Mouse (Mus musculus): Measurements from ENCODE around the gene Evi5.

Evi5 gene

DNA sequence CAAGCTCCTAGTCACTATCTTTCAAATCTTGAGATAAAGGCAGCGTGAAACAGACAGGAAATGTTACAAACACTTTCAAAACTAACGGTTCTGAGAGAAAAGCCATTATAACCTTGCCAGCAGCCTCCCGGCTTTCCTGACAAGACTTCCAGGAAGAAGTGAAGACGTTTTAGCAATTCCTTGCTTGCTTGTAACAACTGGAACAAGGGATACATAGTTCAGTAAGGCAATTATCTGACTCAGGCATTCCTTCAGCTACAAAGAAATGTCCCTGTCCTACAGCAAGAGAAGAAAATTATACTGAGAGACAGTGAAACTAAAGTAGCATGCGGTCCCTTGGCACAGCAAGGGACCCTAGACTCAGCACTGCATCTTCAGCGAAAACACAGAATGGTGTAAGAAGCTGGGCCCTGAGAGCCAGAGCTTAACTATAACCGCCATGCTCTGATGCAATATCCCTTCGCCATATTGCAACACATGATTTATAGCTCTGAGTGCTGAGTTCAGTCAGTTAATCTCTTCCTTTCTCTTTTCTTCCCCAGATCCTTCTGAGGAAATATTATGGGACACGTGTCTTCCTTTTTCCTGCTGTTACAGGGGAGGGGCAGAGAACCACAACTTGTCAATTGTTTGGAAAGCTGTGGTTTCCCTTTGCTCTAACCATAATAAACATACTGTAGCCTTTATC lies 125.5 kb downstream of the Evi5 start:
- no peak for DNase-seq (ENCODE audit: low read depth, low spot score)

DNA sequence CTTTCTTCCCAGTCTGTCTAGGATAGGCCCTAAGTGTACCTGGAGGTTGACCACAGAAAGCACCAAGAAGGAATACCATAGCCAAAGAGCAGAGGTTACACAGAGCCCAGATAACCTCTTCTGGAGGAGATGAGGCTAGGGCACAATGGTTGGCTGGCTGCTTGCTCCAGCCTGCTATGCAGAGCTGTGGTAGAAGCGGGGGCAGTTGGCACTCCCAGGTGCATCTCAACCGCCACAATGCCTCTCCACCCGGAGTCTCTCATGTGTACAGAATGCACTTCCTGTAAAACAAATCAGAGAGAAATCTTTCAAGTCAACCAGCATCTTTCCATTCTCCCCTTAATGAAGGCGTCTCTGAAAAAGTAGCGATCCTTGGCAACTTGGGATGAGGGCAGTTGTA lies 135.9 kb downstream of the Evi5 start:
- no peak for DNase-seq (ENCODE audit: low read depth, low spot score)

DNA sequence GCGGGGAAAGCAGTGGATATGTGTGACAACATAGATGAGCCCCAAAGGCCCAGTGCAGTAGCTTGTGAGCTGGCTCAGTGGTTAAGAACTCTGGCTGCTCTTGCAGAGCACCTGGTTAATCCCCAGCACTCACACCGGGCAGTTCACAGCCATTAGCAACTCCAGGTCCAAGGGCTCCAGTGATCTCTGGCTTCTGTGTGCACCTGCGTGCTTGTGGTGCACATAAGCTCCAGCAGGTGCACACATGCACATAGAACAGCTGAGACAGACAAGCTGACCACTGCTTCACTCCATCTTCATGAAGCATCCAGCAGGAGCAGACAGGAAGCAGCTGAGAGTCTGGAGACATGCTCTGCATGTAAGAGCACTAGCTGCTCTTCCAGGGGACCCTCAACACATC lies 136.6 kb downstream of the Evi5 start:
- DNase-seq (ENCODE audit: low read depth, low spot score) = no peak

DNA sequence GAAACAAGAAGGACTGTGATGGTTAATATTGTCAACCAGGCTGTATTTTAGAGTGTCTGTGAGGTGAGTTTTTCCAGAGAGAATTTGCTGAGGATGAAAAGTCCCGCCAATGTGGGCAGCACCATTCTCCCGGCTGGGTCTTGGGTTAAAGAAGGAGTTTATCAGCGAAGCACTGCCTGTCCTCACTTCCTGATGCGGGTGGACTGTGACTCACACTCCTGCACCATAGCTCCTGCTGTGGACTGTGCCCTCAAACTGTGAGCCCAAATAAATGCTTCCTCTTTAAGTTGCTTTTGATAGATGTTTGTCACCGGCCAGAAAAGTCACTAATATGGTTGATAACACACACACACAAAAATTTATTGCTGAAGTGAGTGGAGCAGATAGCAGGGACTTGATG lies 138.7 kb downstream of the Evi5 start:
- no peak for DNase-seq (ENCODE audit: low read depth, low spot score)

DNA sequence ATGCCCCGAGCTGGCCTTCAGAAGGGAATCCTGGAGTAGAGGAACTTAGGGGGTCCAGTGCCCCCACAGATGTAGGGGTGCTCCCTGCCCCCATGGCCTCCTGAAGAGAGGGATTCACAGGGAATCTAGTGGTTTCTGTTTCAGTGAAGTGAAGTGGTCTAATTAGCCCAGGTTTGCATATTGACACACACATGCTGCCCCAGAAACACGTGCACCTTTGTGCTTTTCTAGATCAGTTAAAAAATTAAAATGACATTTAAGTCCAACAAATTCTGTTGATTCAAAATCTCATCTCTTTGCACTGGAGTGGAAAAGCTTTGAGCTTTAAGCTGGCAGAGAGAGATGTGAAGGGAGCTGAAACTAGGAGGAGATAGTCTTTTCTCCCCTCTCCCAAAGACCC lies 143.1 kb downstream of the Evi5 start:
- no peak for DNase-seq (ENCODE audit: low read depth, low spot score)

DNA sequence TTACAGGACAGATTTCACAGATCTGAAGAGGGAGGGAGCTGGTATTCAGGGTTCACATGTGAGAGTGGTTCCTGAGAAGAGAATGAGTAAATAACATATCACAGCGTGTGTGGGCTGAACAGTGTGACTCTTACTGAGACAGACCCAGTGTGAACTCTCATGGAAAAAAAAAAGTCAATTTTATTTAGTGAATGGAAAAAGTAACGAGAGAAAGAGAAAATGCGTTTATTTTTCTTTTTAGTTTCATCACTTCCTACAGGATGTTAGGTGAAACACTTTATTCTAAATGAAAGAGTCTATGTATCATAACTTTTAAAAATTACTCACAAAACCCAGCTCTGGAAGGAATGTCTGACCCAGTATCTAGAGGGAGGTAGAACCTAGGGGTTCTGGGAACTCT lies 143.5 kb downstream of the Evi5 start:
- DNase-seq (ENCODE audit: low read depth, low spot score) = no peak

DNA sequence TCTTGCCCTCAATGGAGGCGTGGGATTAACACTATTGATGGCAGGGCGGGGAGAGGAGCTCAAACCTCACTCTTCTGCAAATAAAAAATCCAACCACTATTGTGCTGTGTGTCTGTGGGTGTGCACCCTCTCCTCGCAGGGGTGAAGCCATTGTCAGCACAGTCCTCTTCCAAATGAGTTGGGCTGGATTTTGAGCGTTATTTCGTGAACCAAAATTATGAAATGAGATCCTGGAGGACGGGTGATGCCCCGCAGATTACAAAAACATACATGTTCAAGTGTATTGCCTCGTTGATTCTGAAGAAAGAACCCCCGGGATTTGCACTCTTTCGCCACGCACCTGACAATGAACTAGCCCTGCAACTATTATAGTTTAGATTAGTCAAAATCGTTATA lies 147.9 kb downstream of the Evi5 start:
- no peak for DNase-seq (ENCODE audit: low read depth, low spot score)

DNA sequence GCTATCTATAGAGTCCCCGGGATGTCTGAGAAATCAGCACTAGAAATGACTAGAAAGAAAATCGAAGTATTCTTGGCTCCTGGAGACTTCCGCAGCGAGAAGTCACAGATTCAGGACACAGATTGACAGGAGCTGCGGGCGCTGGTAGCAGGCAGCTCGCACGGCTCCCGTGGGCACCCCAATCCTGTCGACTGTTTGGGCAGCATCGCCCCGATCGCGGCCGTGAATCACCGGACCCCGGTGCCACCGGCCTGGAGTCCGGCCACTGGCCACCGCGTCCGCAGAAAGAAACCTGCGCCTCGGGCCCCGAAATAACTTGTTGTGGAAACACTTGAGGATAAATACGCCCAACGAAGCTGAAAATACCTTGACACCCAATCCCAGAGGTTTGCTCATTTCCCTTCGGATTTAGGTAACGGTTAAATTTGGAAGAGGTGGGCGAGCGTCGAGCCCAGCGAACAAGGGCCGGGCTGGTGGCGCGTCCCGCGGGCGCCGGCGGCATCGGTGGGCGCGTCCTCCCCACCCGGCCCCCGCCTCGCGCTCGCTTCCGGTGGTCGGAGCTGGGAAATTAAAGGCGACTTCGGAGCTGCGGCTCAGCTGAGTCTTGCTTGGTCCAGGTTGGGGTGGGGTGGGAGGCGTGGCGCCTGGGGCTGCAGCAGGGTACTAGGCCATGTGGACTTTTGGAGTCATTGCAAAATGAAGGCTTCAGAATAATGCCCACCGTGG lies 148.5 kb downstream of the Evi5 start:
- DNase-seq (ENCODE audit: low read depth, low spot score) = no peak

DNA sequence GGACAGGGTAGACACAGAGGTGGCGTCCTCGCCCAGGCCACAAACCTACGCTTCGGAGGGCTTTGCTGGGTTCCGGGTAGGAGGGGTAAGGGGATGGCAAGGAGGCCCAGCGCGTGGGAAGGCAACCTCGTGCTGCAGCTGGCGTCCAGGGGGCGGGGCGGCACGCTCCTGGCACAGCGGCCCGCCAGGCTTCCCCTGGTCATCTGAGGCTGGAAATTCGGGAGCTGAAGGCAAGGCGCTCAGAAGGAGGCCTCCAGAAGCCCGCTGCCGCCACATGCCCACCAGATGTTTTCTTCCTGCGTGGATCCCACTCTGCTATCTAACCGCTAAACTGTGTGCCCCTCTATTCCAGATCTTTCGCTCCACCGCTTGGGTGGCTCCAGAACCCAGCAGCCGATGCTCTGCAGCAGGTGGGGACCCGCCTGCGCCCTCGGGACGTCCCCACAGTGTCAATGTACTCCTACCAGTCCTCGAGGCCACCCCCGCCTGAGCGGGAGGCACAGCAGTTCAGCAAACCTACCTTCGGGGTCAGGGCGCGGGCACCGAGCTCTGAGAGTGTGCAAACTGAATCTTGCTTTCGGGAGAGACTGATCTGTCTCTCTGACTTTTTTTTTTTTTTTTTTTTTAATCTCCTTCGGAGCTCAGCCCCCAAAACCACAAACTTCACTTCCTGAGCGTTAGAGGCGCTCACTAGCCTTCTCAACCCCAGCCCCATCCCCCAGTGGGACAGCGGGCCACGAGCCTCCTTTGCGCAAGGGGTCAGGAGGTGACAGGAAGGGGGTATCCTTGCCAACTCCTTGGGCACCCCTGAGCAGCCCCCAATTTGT lies 149.3 kb downstream of the Evi5 start, which contains the start of gene Gfi1:
TSS of gene Gfi1 (minus strand) at position 602 of the 827 bp plus-strand sequence.
- DNase-seq (ENCODE audit: low read depth, low spot score) = no peak

DNA sequence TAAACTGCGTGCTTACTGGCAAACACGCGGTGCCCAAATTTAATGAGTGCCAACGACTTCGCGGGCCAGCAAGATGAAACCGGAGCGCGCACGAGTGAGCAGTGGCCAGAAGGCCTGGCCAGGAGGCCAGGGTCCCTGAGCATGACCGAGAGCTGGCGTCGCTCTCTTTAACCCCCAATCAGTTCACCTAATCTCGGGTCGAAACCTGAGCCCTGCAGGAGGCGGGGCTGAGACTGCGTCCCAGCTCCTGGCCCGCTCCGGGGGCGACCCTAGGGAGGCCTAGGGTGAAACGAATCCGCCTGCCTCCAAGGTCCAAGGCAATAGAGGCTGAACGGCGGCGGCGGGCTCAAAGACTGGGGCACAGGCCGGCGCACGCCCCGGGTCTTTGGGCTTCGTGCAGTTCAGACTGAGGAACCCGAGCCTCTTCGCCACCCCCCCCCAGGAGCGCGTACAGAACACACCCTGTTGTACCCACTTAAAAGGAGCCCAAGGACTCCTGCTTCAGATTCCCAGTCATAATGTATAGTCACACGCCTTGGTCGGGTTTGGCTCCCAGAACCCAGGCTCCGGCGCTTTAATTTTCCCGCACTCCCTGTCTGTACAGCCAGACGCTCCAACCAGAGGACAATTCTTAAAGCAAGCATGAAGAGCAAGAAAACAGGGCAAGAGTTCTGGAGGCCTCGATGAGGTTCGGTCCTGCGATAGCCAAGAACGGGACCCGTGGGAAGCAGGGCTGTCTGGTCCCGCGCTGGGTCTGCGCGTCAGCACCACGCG lies 150.1 kb downstream of the Evi5 start:
- DNase-seq (ENCODE audit: low read depth, low spot score) = no peak

DNA sequence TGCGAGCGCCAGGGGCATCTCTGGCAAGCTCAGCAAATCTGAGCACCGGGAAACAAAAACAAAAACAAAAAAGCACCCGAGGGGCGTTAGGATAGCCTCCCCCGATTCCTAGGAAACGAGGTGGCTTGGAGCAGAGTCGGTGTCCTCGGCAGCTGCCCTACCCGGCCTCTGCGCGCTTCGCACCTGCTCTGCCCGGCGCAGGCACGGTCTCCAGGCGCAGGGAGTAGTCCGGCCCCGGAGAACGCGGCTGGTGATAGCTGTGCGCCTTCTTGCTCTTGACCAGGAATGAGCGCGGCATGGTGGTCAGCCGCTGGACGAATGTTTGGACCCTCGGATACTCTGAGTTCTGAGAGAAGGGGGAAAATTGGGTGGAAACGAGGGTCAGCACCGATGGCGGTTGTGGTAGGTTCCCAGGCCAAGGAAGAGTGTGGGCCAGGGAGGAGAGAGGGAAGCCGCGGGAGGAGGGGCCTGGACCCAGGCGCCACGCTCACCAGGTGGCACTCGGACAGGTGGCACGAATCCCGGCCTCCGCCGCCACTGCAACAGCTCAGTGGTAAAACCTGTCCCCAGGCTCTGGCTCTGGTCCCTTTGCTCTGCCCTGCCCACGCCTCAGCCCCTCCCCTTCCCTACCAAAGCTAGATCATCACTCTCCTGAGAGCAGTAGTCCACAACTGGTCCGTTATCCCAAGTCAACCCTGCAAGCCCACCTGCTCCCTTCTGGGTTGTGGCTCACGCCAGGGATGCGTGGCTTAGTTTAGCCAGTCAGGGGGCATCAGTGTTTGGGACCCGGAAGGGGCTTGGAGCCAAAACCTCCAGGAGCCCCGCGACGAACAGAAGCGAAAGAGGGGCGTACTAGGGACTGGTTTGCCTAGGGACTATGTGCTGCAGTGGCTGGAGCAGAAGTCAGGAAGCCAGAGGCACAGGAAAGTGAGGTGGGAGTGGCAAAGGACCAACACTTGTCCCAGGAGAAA lies 151.1 kb downstream of the Evi5 start:
- DNase-seq (ENCODE audit: low read depth, low spot score) = no peak

DNA sequence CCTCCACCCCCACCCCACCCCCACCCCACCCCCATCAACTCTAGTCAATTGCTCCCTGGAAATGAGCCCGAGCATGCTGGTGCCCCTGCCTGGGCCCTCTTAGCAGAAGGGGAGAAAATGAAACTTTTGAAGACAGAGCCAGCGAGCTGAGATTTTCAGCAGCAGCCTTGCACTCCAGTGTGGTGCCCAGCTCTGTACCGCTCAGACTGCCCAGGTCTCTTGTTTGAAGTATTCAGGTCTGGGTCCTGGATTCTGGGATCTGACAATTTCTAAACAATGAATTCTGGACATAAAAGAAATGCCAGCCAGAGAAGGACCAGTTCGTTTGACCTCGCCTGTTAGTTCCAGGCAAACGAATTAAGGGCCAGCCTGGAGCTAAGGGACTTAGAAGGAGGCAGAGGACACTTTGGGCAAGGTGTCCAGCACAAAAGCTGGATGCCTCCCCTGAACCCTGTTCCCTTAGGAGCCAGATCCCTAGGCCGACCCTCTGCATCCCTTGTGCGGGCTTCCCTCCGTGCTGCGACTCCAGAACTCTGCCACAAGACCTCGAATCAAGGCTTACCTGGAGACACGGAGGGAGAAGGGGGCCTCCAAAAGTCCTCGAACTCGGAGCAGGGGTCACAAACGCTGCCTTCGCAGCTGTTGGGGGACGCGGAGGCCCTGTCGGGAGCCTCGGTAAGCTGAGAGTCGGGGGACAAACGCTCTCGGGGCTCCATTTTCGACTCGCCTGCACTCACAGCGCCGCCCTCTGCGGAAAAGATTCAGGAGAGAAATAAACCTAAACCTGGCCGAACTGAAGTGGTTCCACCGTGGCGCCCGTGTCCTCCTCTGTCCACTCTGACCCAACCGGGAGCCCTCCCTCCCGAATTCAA lies 152.0 kb downstream of the Evi5 start:
- DNase-seq (ENCODE audit: low read depth, low spot score) = no peak

DNA sequence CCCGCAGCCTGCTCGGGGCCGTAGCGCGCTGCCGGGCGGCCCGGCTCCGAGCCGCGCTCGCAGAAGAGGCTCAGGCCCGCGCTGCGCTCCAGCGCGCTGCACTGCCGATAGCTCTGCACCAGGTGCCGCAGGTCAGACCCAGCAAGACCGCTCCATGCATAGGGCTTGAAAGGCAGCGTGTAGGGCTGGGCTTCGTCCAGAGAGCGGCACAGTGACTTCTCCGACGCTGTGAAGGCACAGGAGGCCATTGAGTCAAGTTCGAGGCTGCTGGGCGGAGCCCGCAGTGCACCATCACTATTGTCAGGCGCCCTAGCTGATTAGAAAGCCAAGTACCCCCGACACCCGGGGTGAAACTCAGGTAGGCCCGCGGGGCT lies 153.3 kb downstream of the Evi5 start:
- DNase-seq (ENCODE audit: low read depth, low spot score) = no peak

DNA sequence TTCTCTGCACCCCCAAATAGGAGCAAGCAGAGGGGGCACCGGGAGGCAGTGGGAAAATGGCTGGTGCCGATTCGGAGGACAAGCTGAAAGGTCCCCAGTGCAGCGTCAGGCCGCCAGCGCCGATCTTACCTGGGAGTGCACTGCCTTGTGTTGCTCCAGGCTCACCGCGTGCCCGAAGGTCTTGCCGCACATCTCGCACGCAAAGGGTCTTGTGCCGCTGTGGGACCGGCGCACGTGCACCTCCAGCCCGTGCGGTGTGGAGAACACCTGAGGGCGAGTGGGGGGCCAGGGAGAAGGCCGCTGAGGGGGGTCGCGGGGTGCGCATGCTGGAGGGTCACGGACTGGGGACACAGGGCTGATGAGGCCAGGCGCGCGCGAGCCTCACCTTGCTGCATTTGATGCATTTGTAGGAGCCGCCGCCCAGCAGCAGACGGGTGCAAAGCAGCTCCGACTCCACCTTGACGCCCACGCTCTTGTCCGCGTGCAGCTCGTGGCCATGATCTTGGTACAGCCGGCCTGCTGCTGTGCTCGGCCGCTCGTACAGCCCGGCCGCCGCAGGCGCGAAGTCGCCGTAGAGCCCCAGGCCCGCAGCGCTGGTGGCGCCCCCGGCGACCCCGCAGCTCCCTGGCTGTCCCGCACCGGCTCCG lies 153.8 kb downstream of the Evi5 start:
- DNase-seq (ENCODE audit: low read depth, low spot score) = no peak

DNA sequence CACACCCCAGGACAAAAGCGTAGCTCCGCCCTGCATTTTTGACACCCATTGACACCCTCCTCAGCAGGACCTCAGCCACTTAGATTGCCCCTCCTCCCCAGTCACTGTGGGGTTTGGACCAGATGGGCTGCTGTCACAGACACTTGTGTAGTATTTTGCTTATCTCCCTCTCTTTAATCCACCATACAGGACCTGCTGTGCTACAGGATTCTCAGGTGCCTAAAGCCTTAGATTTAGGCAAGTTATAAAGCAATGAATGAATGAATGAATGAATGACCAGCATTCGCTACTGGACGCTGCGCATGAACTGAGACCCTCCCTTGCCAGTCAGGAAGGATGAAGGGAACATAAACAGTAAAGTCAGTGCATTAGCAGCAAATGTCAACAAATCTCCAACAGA lies 154.4 kb downstream of the Evi5 start:
- DNase-seq (ENCODE audit: low read depth, low spot score) = no peak

DNA sequence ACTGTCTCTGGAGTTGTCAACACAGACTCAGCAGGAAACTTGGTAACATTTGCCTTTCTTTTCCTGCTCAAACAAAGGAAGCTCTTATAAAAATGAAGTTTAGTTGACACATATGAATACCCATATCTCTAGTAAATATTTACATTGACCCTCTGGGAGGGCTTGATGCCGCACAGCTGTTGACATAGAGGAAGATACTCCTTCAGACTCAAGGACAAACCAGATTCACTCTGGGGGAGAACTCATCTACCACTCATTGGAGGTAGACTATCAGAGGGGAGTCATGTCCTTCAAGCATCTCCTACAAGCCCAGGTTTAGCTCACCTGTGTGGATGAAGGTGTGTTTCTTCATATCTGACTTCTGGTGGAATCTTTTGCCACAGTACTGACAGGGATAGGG lies 155.1 kb downstream of the Evi5 start:
- DNase-seq (ENCODE audit: low read depth, low spot score) = no peak

DNA sequence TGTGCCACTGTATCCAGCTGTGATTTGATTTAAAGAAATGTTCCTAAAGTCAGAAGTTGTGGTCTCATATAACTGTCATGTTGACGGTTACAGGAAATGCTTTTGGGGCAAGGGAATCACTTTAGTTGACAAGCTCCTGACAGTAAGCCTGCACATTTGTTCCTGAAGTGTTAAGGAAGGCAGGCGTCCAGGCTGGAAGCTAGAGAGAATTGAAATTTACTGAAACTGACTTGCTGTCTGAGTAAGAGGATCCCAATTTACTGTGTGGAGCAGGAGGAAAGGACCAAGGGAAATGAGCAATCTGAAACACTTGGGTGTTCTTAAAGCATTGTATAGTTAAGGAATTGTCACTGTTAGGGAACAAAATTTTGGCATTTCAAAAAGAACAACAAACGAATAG lies 155.7 kb downstream of the Evi5 start:
- DNase-seq (ENCODE audit: low read depth, low spot score) = no peak

DNA sequence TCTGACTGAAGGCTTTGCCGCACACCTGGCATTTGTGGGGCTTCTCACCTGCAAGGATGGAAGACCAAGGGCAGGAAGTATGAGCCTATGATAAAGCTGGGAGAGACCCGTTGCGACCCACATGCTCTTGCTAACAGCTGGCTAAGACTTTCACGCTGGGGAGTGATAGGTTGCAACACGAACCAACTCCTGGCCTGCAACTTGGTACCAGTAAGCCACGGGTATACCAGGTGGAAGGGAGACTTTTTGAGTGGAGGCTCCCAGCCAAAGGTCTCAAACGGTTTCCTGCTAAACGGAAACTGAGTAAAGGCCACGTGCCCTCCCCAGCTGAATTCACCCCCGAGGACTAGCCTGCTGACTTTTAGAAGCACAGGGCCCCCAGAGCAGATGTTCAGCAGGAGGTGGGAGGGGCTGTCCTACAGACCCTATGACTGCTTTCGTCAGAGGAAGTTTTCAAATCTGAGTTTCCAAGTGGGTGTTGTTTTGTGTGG lies 157.0 kb downstream of the Evi5 start:
- no peak for DNase-seq (ENCODE audit: low read depth, low spot score)

DNA sequence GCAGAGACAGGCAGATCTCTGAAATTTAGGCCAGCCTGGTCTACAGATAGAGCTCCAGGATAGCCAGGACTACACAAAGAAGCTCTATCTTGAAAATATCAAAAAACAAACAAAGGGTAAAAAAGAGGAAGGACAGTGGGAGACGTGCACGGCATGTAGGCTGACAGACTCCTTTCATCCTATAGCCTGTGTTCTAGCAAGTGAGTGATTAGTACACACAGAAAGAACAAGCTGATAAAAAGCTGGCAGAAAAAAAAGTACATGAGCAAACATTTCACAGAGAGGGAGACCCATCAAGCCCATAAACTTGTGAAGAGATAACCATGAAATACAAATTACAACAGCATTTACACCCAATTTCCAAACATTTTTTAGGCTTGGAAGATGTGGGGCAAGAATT lies 163.2 kb downstream of the Evi5 start:
- no peak for DNase-seq (ENCODE audit: low read depth, low spot score)

Measured in c-Kit-negative CD71-positive TER-119-positive erythroid progenitor cells, embryonic 14.5 days (primary cell).